Mouse (Mus musculus): ENCODE results near the gene Ceacam10. TPM values are rescaled to one million over a fixed set of nuclear protein-coding genes. Genes with fewer than 3 reads are reported as not detected.
A peak's percentile ranks its signal among the peaks of the same experiment; 100 is the strongest.
"Not testable (repeated sequence)": the region's sequence is repeated elsewhere in the genome, so short reads cannot be mapped to it uniquely, and the experiment has no call there.

The Ceacam10 gene
- polyA plus RNA-seq (2014; fragmentation: Nextera tagmentation; extraction: Ambion mirVana): not detected in 2 replicates

- H3K27ac ChIP-seq (ENCODE audit: low read depth); H3K9ac ChIP-seq (ENCODE audit: low read length); ATAC-seq (replicated peaks; ENCODE audit: low FRiP score, low TSS enrichment, low read depth); H3K4me2 ChIP-seq (ENCODE audit: low read length); H3K27me3 ChIP-seq (replicated peaks; ENCODE audit: control insufficient read depth, insufficient read depth, low read length); H3K36me3 ChIP-seq (ENCODE audit: control insufficient read depth, insufficient read depth, low read length); H3K4me3 ChIP-seq (ENCODE audit: low read depth, low read length); DNase-seq (ENCODE audit: low spot score); H3K9me3 ChIP-seq (ENCODE audit: control insufficient read depth, low read length); H3K4me1 ChIP-seq (replicated peaks; ENCODE audit: control insufficient read depth, insufficient read depth, low read length): not testable (repeated sequence)
- 41% methylated on average over 4 of the region's 4 CpGs for WGBS
Observed at GRCm38 (mm10) chr7:24776918-24777317, at the start of gene Ceacam10. Ceacam10 (plus strand) TSS chr7:24777206.

GRCm38 (mm10) chr7:24735970-24736670 lies 40.9 kb upstream of the Ceacam10 start:
- no peak overlapping the region for H3K27ac ChIP-seq (ENCODE audit: low read depth)
- H3K27me3 ChIP-seq (replicated peaks; ENCODE audit: control insufficient read depth, insufficient read depth, low read length): no peaks in the 10 kb centered on the region
- ATAC-seq (replicated peaks; ENCODE audit: low FRiP score, low TSS enrichment, low read depth) (no peak), DNase-seq (ENCODE audit: low spot score) (no peak)
- WGBS: 18% methylated on average over 17 of the region's 17 CpGs
- H3K4me1 ChIP-seq (replicated peaks; ENCODE audit: control insufficient read depth, insufficient read depth, low read length): no peaks in the 10 kb centered on the region; the same call in 1 of the 2 replicates
- no peak overlapping the region for H3K4me3 ChIP-seq (ENCODE audit: low read depth, low read length)
- H3K9ac ChIP-seq (ENCODE audit: low read length): no peak overlapping the region
- peak overlapping the region; percentile 2; the same call in 1 of the 2 replicates for H3K4me2 ChIP-seq (ENCODE audit: low read length)
- no peaks in the 10 kb centered on the region for H3K9me3 ChIP-seq (ENCODE audit: control insufficient read depth, low read length)
- no peaks in the 10 kb centered on the region for H3K36me3 ChIP-seq (ENCODE audit: control insufficient read depth, insufficient read depth, low read length)

- 33% methylated on average over 4 of the region's 4 CpGs for WGBS
- ATAC-seq (replicated peaks; ENCODE audit: low FRiP score, low TSS enrichment, low read depth) (no peak), DNase-seq (ENCODE audit: low spot score) (no peak)
- H3K27ac ChIP-seq (ENCODE audit: low read depth): no peak overlapping the region
- H3K4me3 ChIP-seq (ENCODE audit: low read depth, low read length): no peak overlapping the region
- H3K4me2 ChIP-seq (ENCODE audit: low read length): no peak overlapping the region
- no peaks in the 10 kb centered on the region for H3K36me3 ChIP-seq (ENCODE audit: control insufficient read depth, insufficient read depth, low read length)
- H3K27me3 ChIP-seq (replicated peaks; ENCODE audit: control insufficient read depth, insufficient read depth, low read length): no peaks in the 10 kb centered on the region
- no peaks in the 10 kb centered on the region for H3K4me1 ChIP-seq (replicated peaks; ENCODE audit: control insufficient read depth, insufficient read depth, low read length)
- H3K9me3 ChIP-seq (ENCODE audit: control insufficient read depth, low read length): no peaks in the 10 kb centered on the region
- no peak overlapping the region for H3K9ac ChIP-seq (ENCODE audit: low read length)
Observed at GRCm38 (mm10) chr7:24750695-24751094, 26.3 kb upstream of the Ceacam10 start.

GRCm38 (mm10) chr7:24751610-24752009 lies 25.4 kb upstream of the Ceacam10 start:
- Histone ChIP-seq H3K9me3 (ENCODE audit: control insufficient read depth, low read length) (no peaks in the 10 kb centered on the region), H3K4me2 (ENCODE audit: low read length) (no peak overlapping the region), H3K9ac (ENCODE audit: low read length) (no peak overlapping the region), H3K4me1 (replicated peaks; ENCODE audit: control insufficient read depth, insufficient read depth, low read length) (no peaks in the 10 kb centered on the region), H3K27ac (ENCODE audit: low read depth) (no peak overlapping the region), H3K27me3 (replicated peaks; ENCODE audit: control insufficient read depth, insufficient read depth, low read length) (no peaks in the 10 kb centered on the region), H3K36me3 (ENCODE audit: control insufficient read depth, insufficient read depth, low read length) (no peaks in the 10 kb centered on the region), H3K4me3 (ENCODE audit: low read depth, low read length) (no peak overlapping the region)
- ATAC-seq (replicated peaks; ENCODE audit: low FRiP score, low TSS enrichment, low read depth) (no peak), DNase-seq (ENCODE audit: low spot score) (no peak)
- 90% methylated on average over 2 of the region's 2 CpGs for WGBS

GRCm38 (mm10) chr7:24753476-24753875 lies 23.5 kb upstream of the Ceacam10 start:
- H3K4me3 ChIP-seq (ENCODE audit: low read depth, low read length): no peak overlapping the region
- 74% methylated on average over 5 of the region's 5 CpGs for WGBS
- H3K36me3 ChIP-seq (ENCODE audit: control insufficient read depth, insufficient read depth, low read length): no peaks in the 10 kb centered on the region
- no peaks in the 10 kb centered on the region for H3K9me3 ChIP-seq (ENCODE audit: control insufficient read depth, low read length)
- H3K9ac ChIP-seq (ENCODE audit: low read length): no peak overlapping the region
- H3K27me3 ChIP-seq (replicated peaks; ENCODE audit: control insufficient read depth, insufficient read depth, low read length): no peaks in the 10 kb centered on the region
- H3K4me2 ChIP-seq (ENCODE audit: low read length): no peak overlapping the region
- H3K4me1 ChIP-seq (replicated peaks; ENCODE audit: control insufficient read depth, insufficient read depth, low read length): no peaks in the 10 kb centered on the region
- no peak overlapping the region for H3K27ac ChIP-seq (ENCODE audit: low read depth)
- DNase-seq (ENCODE audit: low spot score) (no peak), ATAC-seq (replicated peaks; ENCODE audit: low FRiP score, low TSS enrichment, low read depth) (no peak)

GRCm38 (mm10) chr7:24758520-24758919 lies 18.5 kb upstream of the Ceacam10 start:
- no peak overlapping the region for H3K4me3 ChIP-seq (ENCODE audit: low read depth, low read length)
- 80% methylated on average over 1 of the region's 1 CpGs for WGBS
- no peaks in the 10 kb centered on the region for H3K4me1 ChIP-seq (replicated peaks; ENCODE audit: control insufficient read depth, insufficient read depth, low read length)
- no peaks in the 10 kb centered on the region for H3K27me3 ChIP-seq (replicated peaks; ENCODE audit: control insufficient read depth, insufficient read depth, low read length)
- no peak for ATAC-seq (replicated peaks; ENCODE audit: low FRiP score, low TSS enrichment, low read depth)
- H3K9ac ChIP-seq (ENCODE audit: low read length): no peak overlapping the region
- no peak overlapping the region for H3K4me2 ChIP-seq (ENCODE audit: low read length)
- no peak for DNase-seq (ENCODE audit: low spot score)
- H3K27ac ChIP-seq (ENCODE audit: low read depth): no peak overlapping the region
- H3K36me3 ChIP-seq (ENCODE audit: control insufficient read depth, insufficient read depth, low read length): no peaks in the 10 kb centered on the region
- H3K9me3 ChIP-seq (ENCODE audit: control insufficient read depth, low read length): no peaks in the 10 kb centered on the region

GRCm38 (mm10) chr7:24760211-24760610 lies 16.8 kb upstream of the Ceacam10 start, which contains the start of gene Cd177:
Cd177 (minus strand) TSS chr7:24760311.
- no peak for DNase-seq (ENCODE audit: low spot score)
- Histone ChIP-seq H3K4me3 (ENCODE audit: low read depth, low read length) (no peak within 1 kb of the TSS), H3K4me2 (ENCODE audit: low read length) (no peak within 1 kb of the TSS), H3K27me3 (replicated peaks; ENCODE audit: control insufficient read depth, insufficient read depth, low read length) (no peaks in the 10 kb centered on the region), H3K9me3 (ENCODE audit: control insufficient read depth, low read length) (no peaks in the 10 kb centered on the region), H3K4me1 (replicated peaks; ENCODE audit: control insufficient read depth, insufficient read depth, low read length) (no peaks in the 10 kb centered on the region), H3K36me3 (ENCODE audit: control insufficient read depth, insufficient read depth, low read length) (no peaks in the 10 kb centered on the region), H3K27ac (ENCODE audit: low read depth) (no peak within 1 kb of the TSS), H3K9ac (ENCODE audit: low read length) (no peak within 1 kb of the TSS)
- no peak for ATAC-seq (replicated peaks; ENCODE audit: low FRiP score, low TSS enrichment, low read depth)
- 61% methylated on average over 6 of the region's 6 CpGs for WGBS

- H3K4me1 ChIP-seq (replicated peaks; ENCODE audit: control insufficient read depth, insufficient read depth, low read length): no peaks in the 10 kb centered on the region
- no peaks in the 10 kb centered on the region for H3K9me3 ChIP-seq (ENCODE audit: control insufficient read depth, low read length)
- no peak overlapping the region for H3K4me2 ChIP-seq (ENCODE audit: low read length)
- no peak overlapping the region for H3K4me3 ChIP-seq (ENCODE audit: low read depth, low read length)
- no peak overlapping the region for H3K27ac ChIP-seq (ENCODE audit: low read depth)
- no peak overlapping the region for H3K9ac ChIP-seq (ENCODE audit: low read length)
- DNase-seq (ENCODE audit: low spot score): no peak
- 72% methylated on average over 6 of the region's 6 CpGs for WGBS
- no peak for ATAC-seq (replicated peaks; ENCODE audit: low FRiP score, low TSS enrichment, low read depth)
- no peaks in the 10 kb centered on the region for H3K36me3 ChIP-seq (ENCODE audit: control insufficient read depth, insufficient read depth, low read length)
- H3K27me3 ChIP-seq (replicated peaks; ENCODE audit: control insufficient read depth, insufficient read depth, low read length): no peaks in the 10 kb centered on the region
Observed at GRCm38 (mm10) chr7:24761161-24761560, 15.8 kb upstream of the Ceacam10 start.

- H3K27me3 ChIP-seq (replicated peaks; ENCODE audit: control insufficient read depth, insufficient read depth, low read length): no peaks in the 10 kb centered on the region
- WGBS: 81% methylated on average over 8 of the region's 8 CpGs
Observed at GRCm38 (mm10) chr7:24762574-24762973, 14.4 kb upstream of the Ceacam10 start.

More at GRCm38 (mm10) chr7:24762574-24762973, 14.4 kb upstream of the Ceacam10 start:
- no peak for DNase-seq (ENCODE audit: low spot score)
- no peak overlapping the region for H3K4me3 ChIP-seq (ENCODE audit: low read depth, low read length)
- H3K4me1 ChIP-seq (replicated peaks; ENCODE audit: control insufficient read depth, insufficient read depth, low read length): no peaks in the 10 kb centered on the region
- H3K27ac ChIP-seq (ENCODE audit: low read depth): no peak overlapping the region
- H3K9ac ChIP-seq (ENCODE audit: low read length): no peak overlapping the region
- no peak overlapping the region for H3K4me2 ChIP-seq (ENCODE audit: low read length)
- ATAC-seq (replicated peaks; ENCODE audit: low FRiP score, low TSS enrichment, low read depth): no peak
- H3K36me3 ChIP-seq (ENCODE audit: control insufficient read depth, insufficient read depth, low read length): no peaks in the 10 kb centered on the region
- H3K9me3 ChIP-seq (ENCODE audit: control insufficient read depth, low read length): no peaks in the 10 kb centered on the region
